Mouse (Mus musculus) heart, postnatal 0 days (tissue): ENCODE results near the gene Myrip. TPM values are rescaled to one million over a fixed set of nuclear protein-coding genes. Genes with fewer than 3 reads are reported as not detected.
"Not testable (repeated sequence)": the region's sequence is repeated elsewhere in the genome, so short reads cannot be mapped to it uniquely, and the experiment has no call there.

Source experiments
- ATAC-seq: fragments of 200-750 bp; cut with Nextera tagmentation; 2 replicates; pipeline ENCODE4 v1.8.0; 2017; ENCODE audit warnings: low read depth, moderate number of reproducible peaks, moderate library complexity; ENCODE audit not compliant: insufficient read depth
- DNase-seq: peaks from one replicate; pipeline ENCODE4 v3.0.0-alpha.2; 2016; ENCODE audit warnings: low spot score
- H3K27ac ChIP-seq: fragments of 300-500 bp; sonication (generic); 2 replicates; pipeline ENCODE4 v1.5.1; 2014; ENCODE audit warnings: low read depth, mild to moderate bottlenecking
- H3K27me3 ChIP-seq: fragments of 300-500 bp; sonication (generic); 2 replicates; pipeline ENCODE4 v1.6.1; 2014; ENCODE audit warnings: low read length, mixed read lengths; ENCODE audit not compliant: control insufficient read depth, insufficient read depth
- H3K36me3 ChIP-seq: fragments of 300-500 bp; sonication (generic); replicated peaks from 2 replicates; pipeline ENCODE4 v1.6.1; 2014; ENCODE audit warnings: low read length, mixed read lengths; ENCODE audit not compliant: control insufficient read depth, insufficient read depth
- H3K4me1 ChIP-seq: fragments of 300-500 bp; sonication (generic); 2 replicates; pipeline ENCODE4 v1.6.1; 2014; ENCODE audit warnings: antibody characterized with exemption; ENCODE audit not compliant: control insufficient read depth, insufficient read depth
- H3K4me2 ChIP-seq: fragments of 300-500 bp; sonication (generic); 2 replicates; pipeline ENCODE4 v1.6.1; 2014; ENCODE audit warnings: low read depth, mild to moderate bottlenecking, low read length, moderate library complexity
- H3K4me3 ChIP-seq: fragments of 300-500 bp; sonication (generic); 2 replicates; pipeline ENCODE4 v1.5.1; 2014; ENCODE audit warnings: low read depth, low read length
- H3K9ac ChIP-seq: fragments of 300-500 bp; sonication (generic); replicated peaks from 2 replicates; pipeline ENCODE4 v1.6.1; 2014; ENCODE audit warnings: low read depth, low read length, mixed read lengths
- H3K9me3 ChIP-seq: fragments of 300-500 bp; sonication (generic); replicated peaks from 2 replicates; pipeline ENCODE4 v1.6.1; 2016; ENCODE audit warnings: low read length; ENCODE audit not compliant: control insufficient read depth
- CTCF ChIP-seq: IDR thresholded peaks from 2 replicates; pipeline ENCODE4 v1.5.1; 2016; ENCODE audit warnings: antibody characterized with exemption, control low read depth, low read depth
- EP300 ChIP-seq: IDR thresholded peaks from 2 replicates; pipeline ENCODE4 v1.6.1; 2016; ENCODE audit warnings: antibody characterized with exemption, low read depth
- WGBS: fragments of 180-500 bp; shearing (Covaris S2); extraction: QIAGEN DNeasy Blood & Tissue Kit; methylation state at CpG from one replicate; pipeline ENCODE4 v1.1.7; 2014; 5-methylcytosine and 5-hydroxymethylcytosine counted together
- polyA plus RNA-seq: library from polyadenylated mRNA; unstranded; fragments of >200 nt; fragmentation: Nextera tagmentation; extraction: Ambion mirVana; gene quantifications from 2 replicates; pipeline ENCODE4 v1.2.1, GENCODE M21; 2015
- total RNA-seq: library from RNA; depleted of rRNA; stranded (reverse); fragments of >200 nt; gene quantifications from 2 replicates; pipeline ENCODE4 v1.2.3, GENCODE M21; 2014; ENCODE audit warnings: low replicate concordance; rRNA removed

Myrip gene
- total RNA-seq: 2.0 and 2.6 TPM in 2 replicates
- 0.30 and 0.34 TPM in 2 replicates for polyA plus RNA-seq

DNA sequence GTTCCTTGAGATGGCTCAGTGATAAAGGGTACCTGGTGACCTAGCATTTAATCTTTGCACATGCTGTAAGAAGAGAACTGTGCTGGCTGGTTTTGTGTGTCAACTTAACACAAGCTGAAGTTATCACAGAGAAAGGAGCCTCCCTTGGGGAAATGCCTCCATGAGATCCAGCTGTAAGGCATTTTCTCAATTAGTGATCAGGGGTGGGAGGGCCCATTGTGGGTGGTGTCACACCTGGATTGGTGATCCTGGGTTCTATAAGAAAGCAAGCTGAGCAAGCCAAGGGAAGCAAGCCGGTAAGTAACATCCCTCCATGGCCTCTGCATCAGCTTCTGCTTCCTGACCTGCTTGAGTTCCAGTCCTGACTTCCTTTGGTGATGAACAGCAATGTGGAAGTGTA is at the start of gene Myrip:
TSS of gene Myrip (plus strand) at position 301 of the 400 bp plus-strand sequence.
- not testable (repeated sequence) for DNase-seq
- 87% methylated on average over 1 of the region's 1 CpGs for WGBS

DNA sequence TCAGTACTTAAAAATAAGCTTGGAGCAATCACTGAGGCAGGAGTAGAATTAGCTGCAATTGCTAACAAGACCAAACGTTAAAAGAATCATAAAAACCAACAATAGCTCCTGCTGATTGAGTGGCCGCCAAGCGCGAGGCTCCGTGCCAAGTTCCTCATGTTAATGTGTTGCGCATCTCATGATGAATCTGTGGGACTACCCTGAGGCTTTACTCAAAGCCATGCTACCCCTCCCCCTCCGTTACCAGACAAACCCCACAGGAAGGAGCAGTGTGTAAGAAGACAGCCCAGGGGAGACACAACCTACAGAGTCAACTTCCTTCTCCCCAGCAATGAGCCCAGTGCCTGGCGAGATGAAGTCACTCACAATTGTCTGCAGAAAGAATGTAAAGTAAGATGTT is 41.5 kb upstream of the Myrip start:
- no peak overlapping the region for H3K9ac ChIP-seq
- TF ChIP-seq CTCF (no peak), EP300 (no peak)
- WGBS: 59% methylated on average over 8 of the region's 8 CpGs
- no peak for ATAC-seq
- H3K27me3 ChIP-seq: no peaks in the 10 kb centered on the region
- no peak overlapping the region for H3K4me2 ChIP-seq
- no peak overlapping the region for H3K27ac ChIP-seq
- no peak overlapping the region for H3K4me3 ChIP-seq
- H3K4me1 ChIP-seq: no peaks in the 10 kb centered on the region
- no peaks in the 10 kb centered on the region for H3K36me3 ChIP-seq
- no peaks in the 10 kb centered on the region for H3K9me3 ChIP-seq
- DNase-seq: no peak

More for the DNA sequence above, at the start of gene Myrip:
- not testable (repeated sequence) for ATAC-seq, H3K9ac ChIP-seq, H3K4me1 ChIP-seq, H3K4me3 ChIP-seq, H3K4me2 ChIP-seq, H3K36me3 ChIP-seq, H3K9me3 ChIP-seq, H3K27ac ChIP-seq
- H3K27me3 ChIP-seq: peaks cover 42% of the 10 kb centered on the region

- H3K4me1 ChIP-seq: no peaks in the 10 kb centered on the region
- ATAC-seq: no peak
- no peaks in the 10 kb centered on the region for H3K9me3 ChIP-seq
- no peak overlapping the region for H3K4me2 ChIP-seq
- WGBS: 57% methylated on average over 5 of the region's 5 CpGs
- H3K36me3 ChIP-seq: no peaks in the 10 kb centered on the region
- no peak overlapping the region for H3K4me3 ChIP-seq
- H3K9ac ChIP-seq: no peak overlapping the region
- no peak for DNase-seq
- TF ChIP-seq CTCF (no peak), EP300 (no peak)
- no peak overlapping the region for H3K27ac ChIP-seq
- H3K27me3 ChIP-seq: no peaks in the 10 kb centered on the region
Observed at GRCm38 (mm10) chr9:120263994-120264393, 37.3 kb upstream of the Myrip start.

DNA sequence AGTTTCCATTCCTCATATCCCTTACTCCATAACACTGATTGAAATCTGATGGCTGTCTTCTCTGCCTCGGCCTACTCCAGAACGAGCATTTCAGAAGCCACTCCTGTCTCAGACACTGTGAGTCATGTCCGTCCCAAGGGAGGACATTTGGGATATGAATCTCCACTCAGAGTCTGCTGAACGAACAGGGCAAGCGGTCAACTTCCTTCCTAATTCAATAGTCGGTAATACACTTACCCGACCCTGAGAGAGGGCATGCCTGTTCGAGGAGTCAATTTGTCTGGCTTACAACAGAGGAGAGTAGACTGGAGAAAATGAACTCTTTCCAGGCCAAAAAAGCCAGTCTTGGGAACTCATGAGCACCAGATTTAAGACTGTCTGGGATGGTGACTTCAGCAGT is 28.2 kb upstream of the Myrip start:
- Histone ChIP-seq H3K27me3 (no peaks in the 10 kb centered on the region), H3K9me3 (no peaks in the 10 kb centered on the region), H3K4me1 (no peaks in the 10 kb centered on the region), H3K4me2 (no peak overlapping the region), H3K4me3 (no peak overlapping the region), H3K36me3 (no peaks in the 10 kb centered on the region), H3K9ac (no peak overlapping the region), H3K27ac (no peak overlapping the region)
- ATAC-seq (no peak), DNase-seq (no peak)
- TF ChIP-seq EP300 (no peak), CTCF (no peak)
- WGBS: 42% methylated on average over 8 of the region's 8 CpGs

GRCm38 (mm10) chr9:120275226-120275625 is 26.1 kb upstream of the Myrip start:
- no peaks in the 10 kb centered on the region for H3K9me3 ChIP-seq
- no peak for TF ChIP-seq EP300
- TF ChIP-seq CTCF: no peak
- H3K4me3 ChIP-seq: no peak overlapping the region
- WGBS: 64% methylated on average over 7 of the region's 7 CpGs
- no peak overlapping the region for H3K27ac ChIP-seq
- ATAC-seq (no peak), DNase-seq (no peak)
- H3K27me3 ChIP-seq: no peaks in the 10 kb centered on the region
- H3K36me3 ChIP-seq: no peaks in the 10 kb centered on the region
- no peak overlapping the region for H3K9ac ChIP-seq
- H3K4me2 ChIP-seq: no peak overlapping the region
- no peaks in the 10 kb centered on the region for H3K4me1 ChIP-seq

DNA sequence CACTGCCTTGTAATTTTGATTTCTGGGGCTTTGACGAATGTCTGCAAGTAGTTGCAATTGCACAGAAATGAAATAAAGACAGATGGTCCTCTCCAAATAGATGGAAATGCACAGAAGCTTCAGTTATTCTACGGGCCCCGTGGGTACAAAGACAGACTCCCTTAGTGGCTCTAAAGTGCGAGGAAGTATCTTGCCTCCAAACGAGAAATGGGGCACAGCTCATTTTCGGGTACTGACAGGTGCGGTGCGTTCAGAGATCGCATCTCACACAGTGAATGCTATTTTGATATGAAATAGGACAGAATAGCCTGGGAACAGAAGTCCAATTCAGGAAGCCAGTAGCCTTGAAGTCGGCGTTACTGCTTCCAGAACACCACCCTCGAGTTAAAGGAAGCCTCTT is 20.2 kb upstream of the Myrip start:
- no peaks in the 10 kb centered on the region for H3K27me3 ChIP-seq
- no peak for ATAC-seq
- H3K36me3 ChIP-seq: no peaks in the 10 kb centered on the region
- no peak overlapping the region for H3K4me3 ChIP-seq
- no peak overlapping the region for H3K4me2 ChIP-seq
- WGBS: 85% methylated on average over 12 of the region's 12 CpGs
- TF ChIP-seq EP300 (no peak), CTCF (no peak)
- no peak overlapping the region for H3K27ac ChIP-seq
- H3K9me3 ChIP-seq: no peaks in the 10 kb centered on the region
- no peak for DNase-seq
- no peak overlapping the region for H3K9ac ChIP-seq
- H3K4me1 ChIP-seq: no peaks in the 10 kb centered on the region
